Mouse (Mus musculus): ENCODE data around the gene Gadd45b.

The Gadd45b gene

GRCm38 (mm10) chr10:80956385-80956784 is 26.5 kb downstream of the Gadd45b start:
- DNase-seq (ENCODE audit: low spot score) = no peak

DNA sequence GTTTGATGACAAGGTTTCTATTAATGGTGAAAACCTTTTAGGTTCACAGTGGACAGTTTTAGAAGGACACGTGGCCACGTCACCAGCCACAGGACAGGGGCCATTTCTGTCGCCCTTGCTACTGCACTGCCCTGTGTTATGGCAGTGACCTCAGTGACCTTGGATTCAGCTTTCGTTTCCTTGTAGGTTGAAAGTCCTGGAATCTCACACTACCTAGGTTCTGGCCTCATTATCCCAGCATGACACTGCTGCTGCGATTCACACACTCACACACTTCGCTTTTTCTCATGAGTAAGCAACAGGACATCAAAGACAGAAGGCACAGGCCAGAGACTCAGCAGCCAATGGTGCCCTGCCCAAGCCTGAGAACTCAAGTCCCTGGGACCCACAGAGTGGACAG is 27.0 kb downstream of the Gadd45b start:
- no peak for DNase-seq (ENCODE audit: low spot score)

DNA sequence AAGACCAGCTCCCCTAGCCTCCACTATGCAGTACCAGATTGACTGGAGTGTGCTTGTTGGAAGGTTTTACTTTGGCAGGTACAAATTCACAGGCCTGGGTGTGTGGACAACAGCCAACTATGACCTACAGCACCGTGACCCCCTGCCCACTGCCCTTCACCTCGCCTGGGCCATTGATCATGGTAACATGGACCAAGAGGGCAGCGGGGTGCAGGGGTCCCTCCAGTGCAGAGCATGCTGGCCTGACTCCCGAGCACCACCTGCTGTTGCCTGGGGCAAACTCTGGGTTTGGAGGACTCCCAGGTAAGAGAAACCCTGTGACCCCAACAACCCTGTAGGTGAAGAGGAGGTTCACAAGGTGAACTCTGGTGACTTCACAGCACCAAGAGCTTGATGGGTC is 27.9 kb downstream of the Gadd45b start:
- DNase-seq (ENCODE audit: low spot score) = no peak

DNA sequence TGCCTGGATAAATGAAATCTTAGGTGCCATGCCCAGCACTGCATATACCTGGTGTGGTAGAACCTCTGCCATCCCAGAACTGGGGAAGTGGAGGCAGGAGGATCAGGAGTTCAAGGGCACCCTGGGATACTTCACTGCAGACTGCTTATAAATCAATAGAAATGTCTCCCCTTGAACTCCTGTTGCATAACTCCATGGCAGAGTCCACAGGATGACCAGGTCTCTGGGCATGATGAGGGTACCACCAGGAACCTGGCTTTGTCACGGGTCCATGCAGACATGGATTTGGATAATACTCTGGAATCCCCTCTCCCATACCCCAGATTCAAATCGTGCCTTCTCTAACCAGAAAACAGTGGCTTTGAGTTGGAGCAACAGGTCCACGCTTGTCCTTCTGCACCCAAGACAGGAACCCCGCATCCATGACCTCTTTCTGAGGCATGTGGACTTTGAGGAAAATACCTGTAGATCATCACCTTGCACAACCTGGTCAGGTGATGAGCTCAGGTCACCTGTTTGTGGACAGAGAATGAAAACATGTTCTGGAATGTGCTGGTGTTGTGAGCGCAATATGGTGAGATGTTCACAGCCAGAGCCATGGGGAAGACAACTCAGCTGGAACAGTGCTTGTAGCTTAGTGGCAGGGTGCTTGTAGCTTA is 29.2 kb downstream of the Gadd45b start:
- DNase-seq (ENCODE audit: low spot score) = no peak

GRCm38 (mm10) chr10:80960551-80961508 is 31.0 kb downstream of the Gadd45b start:
- DNase-seq (ENCODE audit: low spot score) = peak; percentile 87

DNA sequence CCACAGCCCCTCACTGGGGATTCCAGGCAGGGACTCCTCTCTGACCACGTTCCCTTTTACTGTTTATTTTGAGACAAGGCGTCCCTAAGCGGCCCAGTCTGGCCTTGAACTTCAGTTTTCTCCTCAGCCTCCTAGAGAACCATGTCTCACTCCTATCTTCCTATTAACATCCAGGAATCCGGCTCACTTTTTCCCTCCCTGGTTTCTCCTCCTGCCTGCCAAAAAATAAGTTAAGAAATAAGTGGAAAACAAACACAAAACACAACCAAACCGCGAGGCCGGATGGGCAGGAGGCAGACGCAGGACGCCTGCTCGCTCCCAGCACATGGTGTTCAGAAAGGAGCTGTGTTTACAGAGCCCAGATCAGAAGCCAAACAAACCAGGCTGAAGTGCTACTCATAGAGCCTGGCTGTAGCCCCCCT is 32.2 kb downstream of the Gadd45b start:
- DNase-seq (ENCODE audit: low spot score) = peak; percentile 86

- DNase-seq (ENCODE audit: low spot score) = peak; percentile 80
Observed at GRCm38 (mm10) chr10:80962585-80962984, 32.7 kb downstream of the Gadd45b start.

- peak; percentile 88 for DNase-seq (ENCODE audit: low spot score)
Observed at GRCm38 (mm10) chr10:80963031-80963975, 33.4 kb downstream of the Gadd45b start.

GRCm38 (mm10) chr10:80966296-80966695 is 36.4 kb downstream of the Gadd45b start:
- peak; percentile 74 for DNase-seq (ENCODE audit: low spot score)

- no peak for DNase-seq (ENCODE audit: low spot score)
Observed at GRCm38 (mm10) chr10:80967101-80967656, 37.3 kb downstream of the Gadd45b start.

DNA sequence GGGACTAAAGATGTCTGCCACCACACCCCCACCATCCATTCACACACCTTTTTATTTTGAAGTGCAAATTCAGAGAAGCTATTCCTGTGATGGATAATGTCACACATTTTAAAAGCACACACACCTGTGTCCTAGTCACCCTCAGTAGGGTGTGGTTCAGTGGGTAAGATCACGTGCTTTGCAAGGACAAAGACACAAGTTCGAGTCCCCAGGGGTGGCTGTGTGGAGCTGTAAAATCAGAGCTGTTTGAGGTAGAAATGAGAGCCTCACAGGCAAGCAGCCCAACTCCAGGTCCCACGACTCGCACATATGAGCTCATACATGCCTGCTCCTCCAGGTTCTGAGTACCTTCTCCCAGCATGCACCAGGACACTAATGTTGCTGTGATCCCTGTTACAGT is 38.2 kb downstream of the Gadd45b start:
- DNase-seq (ENCODE audit: low spot score) = no peak

DNA sequence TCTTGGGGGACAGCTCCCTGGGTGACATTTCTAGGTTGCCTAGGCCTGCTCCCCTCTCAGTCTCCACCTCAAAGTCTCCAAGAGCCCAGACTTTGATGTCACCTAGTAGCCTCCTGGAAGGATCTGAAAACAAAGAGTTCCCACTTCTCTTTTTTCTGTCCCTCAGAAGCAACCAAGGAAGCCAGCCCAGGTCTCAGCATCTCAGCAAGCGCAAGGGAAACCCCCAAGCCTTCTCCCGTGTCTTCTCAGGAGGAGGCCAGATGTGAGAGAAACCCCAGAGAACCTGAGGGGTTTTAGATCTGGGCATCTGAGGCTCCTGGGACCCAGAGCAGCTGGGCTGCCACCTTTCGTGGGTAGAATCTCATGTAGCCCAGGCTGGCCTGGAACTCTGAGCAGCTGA is 39.4 kb downstream of the Gadd45b start:
- no peak for DNase-seq (ENCODE audit: low spot score)

DNA sequence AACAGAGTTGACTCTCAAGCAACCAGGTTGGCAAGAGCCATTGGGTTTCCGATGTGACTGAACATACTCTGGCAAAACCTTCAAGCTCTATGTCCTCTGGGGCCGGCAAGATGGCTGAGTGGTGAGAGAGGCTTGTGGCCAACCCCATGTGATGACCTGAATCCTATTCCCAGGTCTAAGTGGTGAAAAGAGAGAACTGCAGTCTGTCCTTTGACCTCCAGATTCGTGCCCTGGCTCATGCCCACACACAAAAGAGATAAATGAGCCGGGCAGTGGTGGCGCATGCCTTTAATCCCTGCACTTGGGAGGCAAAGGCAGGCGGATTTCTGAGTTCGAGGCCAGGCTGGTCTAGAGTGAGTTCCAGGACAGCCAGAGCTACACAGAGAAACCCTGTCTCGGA is 40.3 kb downstream of the Gadd45b start:
- no peak for DNase-seq (ENCODE audit: low spot score)

GRCm38 (mm10) chr10:80971533-80971932 is 41.7 kb downstream of the Gadd45b start:
- no peak for DNase-seq (ENCODE audit: low spot score)

- no peak for DNase-seq (ENCODE audit: low spot score)
Observed at GRCm38 (mm10) chr10:80972071-80972987, 42.5 kb downstream of the Gadd45b start.

- no peak for DNase-seq (ENCODE audit: low spot score)
Observed at GRCm38 (mm10) chr10:80973722-80974121, 43.8 kb downstream of the Gadd45b start.

GRCm38 (mm10) chr10:80975478-80975877 is 45.6 kb downstream of the Gadd45b start:
- DNase-seq (ENCODE audit: low spot score) = no peak

GRCm38 (mm10) chr10:80981564-80982112 is 51.8 kb downstream of the Gadd45b start:
- no peak for DNase-seq (ENCODE audit: low spot score)

Measured in lung, postnatal 25 days (tissue).